Mouse (Mus musculus) midbrain, embryonic 11.5 days (tissue): ENCODE measurements around the gene Ptx4. TPM values are rescaled to one million over a fixed set of nuclear protein-coding genes. Genes with fewer than 3 reads are reported as not detected.

Experiments used
- ATAC-seq: fragments of 200-750 bp; cut with Nextera tagmentation; 2 replicates; pipeline ENCODE4 v1.8.0; 2017; ENCODE audit warnings: moderate TSS enrichment, moderate library complexity; ENCODE audit not compliant: low FRiP score
- DNase-seq: peaks from one replicate; pipeline ENCODE4 v3.0.0; 2015; ENCODE audit warnings: low spot score; ENCODE audit errors: missing footprints
- H3K27ac ChIP-seq: fragments of 300-500 bp; sonication (generic); 2 replicates; pipeline ENCODE4 v1.5.1; 2014; ENCODE audit warnings: low read depth, low read length
- H3K27me3 ChIP-seq: fragments of 300-500 bp; sonication (generic); 2 replicates; pipeline ENCODE4 v1.6.1; 2014; ENCODE audit warnings: mild to moderate bottlenecking, low read length, moderate library complexity, mixed read lengths; ENCODE audit not compliant: control insufficient read depth, insufficient read depth
- H3K36me3 ChIP-seq: fragments of 300-500 bp; sonication (generic); 2 replicates; pipeline ENCODE4 v1.6.1; 2014; ENCODE audit warnings: mild to moderate bottlenecking, low read length, moderate library complexity, mixed read lengths; ENCODE audit not compliant: control insufficient read depth, insufficient read depth
- H3K4me1 ChIP-seq: fragments of 300-500 bp; sonication (generic); 2 replicates; pipeline ENCODE4 v1.6.1; 2014; ENCODE audit warnings: low read length; ENCODE audit not compliant: control insufficient read depth, insufficient read depth
- H3K4me2 ChIP-seq: fragments of 300-500 bp; sonication (generic); 2 replicates; pipeline ENCODE4 v1.6.1; 2014; ENCODE audit warnings: mild to moderate bottlenecking, moderate library complexity
- H3K4me3 ChIP-seq: fragments of 300-500 bp; sonication (generic); 2 replicates; pipeline ENCODE4 v1.5.1; 2014; ENCODE audit warnings: low read depth, low read length
- H3K9ac ChIP-seq: fragments of 300-500 bp; sonication (generic); 2 replicates; pipeline ENCODE4 v1.6.1; 2014; ENCODE audit warnings: low read length
- H3K9me3 ChIP-seq: fragments of 300-500 bp; sonication (generic); 2 replicates; pipeline ENCODE4 v1.6.1; 2016; ENCODE audit warnings: low read length; ENCODE audit not compliant: control insufficient read depth
- WGBS: fragments of 180-500 bp; shearing (Covaris S2); extraction: QIAGEN DNeasy Blood & Tissue Kit; methylation state at CpG from one replicate; pipeline ENCODE4 v1.1.7; 2014; 5-methylcytosine and 5-hydroxymethylcytosine counted together
- polyA plus RNA-seq: library from polyadenylated mRNA; unstranded; fragments of >200 nt; fragmentation: Nextera tagmentation; extraction: Ambion mirVana; gene quantifications from 2 replicates; pipeline ENCODE4 v1.2.1, GENCODE M21; 2014

Ptx4 gene
- polyA plus RNA-seq, 1 experiment from 2014 or later: not detected

DNA sequence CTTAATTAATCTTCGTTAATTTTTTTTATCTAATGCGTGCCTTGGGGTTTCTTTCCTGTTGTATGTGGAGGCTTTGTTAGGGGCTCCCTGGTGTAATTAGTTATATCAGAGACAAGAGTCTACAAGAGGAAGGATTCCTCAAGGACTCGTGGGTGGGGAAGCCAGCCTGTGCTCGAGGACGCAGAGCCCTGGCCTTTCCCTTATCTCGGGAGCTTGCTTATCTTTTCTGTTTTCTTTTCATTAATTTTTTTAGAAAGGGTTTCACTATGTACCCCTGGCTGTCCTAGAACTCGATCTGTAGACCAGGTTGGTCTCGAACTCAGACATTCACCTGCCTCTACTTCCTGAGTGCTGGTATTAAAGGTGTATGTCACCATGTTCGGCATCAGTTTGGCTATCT is 7.1 kb downstream of the Ptx4 start:
- Histone ChIP-seq H3K9ac (no peak overlapping the region), H3K4me1 (no peaks in the 10 kb centered on the region), H3K36me3 (no peaks in the 10 kb centered on the region), H3K9me3 (no peaks in the 10 kb centered on the region), H3K4me2 (no peak overlapping the region), H3K4me3 (no peak overlapping the region), H3K27ac (no peak overlapping the region), H3K27me3 (no peaks in the 10 kb centered on the region)
- DNase-seq (peak; percentile 53), ATAC-seq (no peak)
- WGBS: 84% methylated on average over 9 of the region's 9 CpGs

- Histone ChIP-seq H3K4me1 (peaks cover 8% of the 10 kb centered on the region), H3K36me3 (no peaks in the 10 kb centered on the region), H3K27ac (no peak overlapping the region), H3K4me2 (no peak overlapping the region), H3K27me3 (no peaks in the 10 kb centered on the region), H3K9me3 (no peaks in the 10 kb centered on the region), H3K9ac (no peak overlapping the region), H3K4me3 (no peak overlapping the region)
- 96% methylated on average over 1 of the region's 1 CpGs for WGBS
- DNase-seq (peak; percentile 73), ATAC-seq (no peak)
Observed at GRCm38 (mm10) chr17:25130060-25130459, 9.5 kb downstream of the Ptx4 start.

DNA sequence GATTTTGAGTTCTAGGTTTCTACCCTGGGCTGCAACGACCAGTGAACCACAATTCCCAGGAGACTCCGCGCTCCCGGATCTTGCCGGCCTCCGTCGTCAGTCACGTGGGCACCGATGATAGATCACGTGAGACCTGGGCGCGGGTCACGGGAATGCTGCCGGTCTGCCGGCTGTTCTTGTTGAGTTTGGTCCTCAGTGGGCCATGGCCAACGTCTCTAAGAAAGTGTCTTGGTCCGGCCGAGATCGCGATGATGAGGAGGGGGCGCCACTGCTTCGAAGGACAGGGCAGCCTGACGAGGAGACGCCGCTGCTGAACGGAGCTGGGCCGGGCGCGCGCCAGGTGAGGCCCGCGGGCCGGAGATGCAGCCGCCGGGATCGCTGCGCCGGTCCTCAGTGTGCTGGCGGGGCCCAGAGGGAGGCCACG is 12.7 kb downstream of the Ptx4 start, which contains the start of gene Clcn7:
TSS of gene Clcn7 (plus strand) at position 117 of the 424 bp plus-strand sequence.
- WGBS: under 1% methylated on average over 40 of the region's 40 CpGs
- ATAC-seq (peak; percentile 96), DNase-seq (peak; percentile 98)
- Histone ChIP-seq H3K4me3 (peak within 1 kb of the TSS; percentile 73), H3K27ac (no peak within 1 kb of the TSS; the same call in 1 of the 2 replicates), H3K36me3 (no peaks in the 10 kb centered on the region), H3K27me3 (no peaks in the 10 kb centered on the region), H3K4me1 (peaks cover 8% of the 10 kb centered on the region), H3K9ac (peak within 1 kb of the TSS; percentile 75), H3K4me2 (peak within 1 kb of the TSS; percentile 82), H3K9me3 (no peaks in the 10 kb centered on the region)

DNA sequence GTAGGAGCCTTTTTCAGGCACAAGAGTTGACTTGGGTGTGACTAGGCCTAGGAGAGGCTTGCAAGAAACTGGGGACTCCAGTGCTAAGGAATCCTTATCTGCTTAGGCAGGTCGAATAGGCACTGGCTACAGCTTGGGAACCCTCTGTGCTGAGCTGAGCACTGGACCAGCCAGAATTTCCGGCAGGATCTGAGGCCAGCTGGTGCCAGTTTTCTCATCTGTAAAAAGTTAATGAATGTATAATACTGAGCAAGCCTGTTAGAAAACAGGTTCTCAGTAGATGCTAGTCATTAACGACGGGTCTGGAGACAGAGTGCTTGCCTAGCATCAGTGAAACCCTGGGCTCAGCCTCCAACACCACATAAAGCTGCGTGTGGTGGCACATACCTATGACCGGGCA is 15.1 kb downstream of the Ptx4 start:
- ATAC-seq (no peak), DNase-seq (no peak)
- WGBS: 88% methylated on average over 6 of the region's 6 CpGs
- peaks cover 8% of the 10 kb centered on the region for H3K4me1 ChIP-seq
- no peak overlapping the region for H3K9ac ChIP-seq
- no peak overlapping the region for H3K27ac ChIP-seq
- no peak overlapping the region for H3K4me3 ChIP-seq
- no peaks in the 10 kb centered on the region for H3K9me3 ChIP-seq
- no peaks in the 10 kb centered on the region for H3K27me3 ChIP-seq
- H3K36me3 ChIP-seq: no peaks in the 10 kb centered on the region
- H3K4me2 ChIP-seq: no peak overlapping the region

GRCm38 (mm10) chr17:25138803-25139202 is 18.2 kb downstream of the Ptx4 start:
- 94% methylated on average over 1 of the region's 1 CpGs for WGBS
- no peak for ATAC-seq
- H3K4me1 ChIP-seq: peaks cover 8% of the 10 kb centered on the region

DNA sequence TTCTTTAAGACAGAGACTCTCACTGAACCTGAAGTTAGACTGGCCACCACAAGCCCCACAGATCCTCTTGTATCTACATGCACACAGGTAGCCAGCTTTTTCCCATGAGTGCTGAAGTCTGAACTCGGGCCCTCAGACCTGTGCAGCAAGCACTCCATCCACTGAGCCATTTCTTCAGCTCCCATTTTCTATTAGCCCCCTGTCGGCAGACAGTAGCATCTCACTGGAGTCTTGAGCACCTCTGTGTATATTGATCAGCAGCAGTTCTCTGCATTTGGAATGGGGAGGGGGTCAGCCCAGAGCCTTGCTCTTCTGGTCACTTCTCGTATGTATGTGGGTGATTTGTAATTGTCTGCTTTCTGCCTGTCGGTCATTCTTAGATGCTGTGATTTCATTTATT is 19.4 kb downstream of the Ptx4 start:
- Histone ChIP-seq H3K9me3 (no peaks in the 10 kb centered on the region), H3K4me3 (no peak overlapping the region), H3K36me3 (no peaks in the 10 kb centered on the region), H3K4me1 (no peaks in the 10 kb centered on the region), H3K9ac (no peak overlapping the region), H3K27ac (no peak overlapping the region), H3K4me2 (no peak overlapping the region), H3K27me3 (no peaks in the 10 kb centered on the region)
- ATAC-seq (no peak), DNase-seq (no peak)
- whole genome bisulfite sequencing: 74% methylated on average over 4 of the region's 4 CpGs

More at GRCm38 (mm10) chr17:25138803-25139202, 18.2 kb downstream of the Ptx4 start:
- Histone ChIP-seq H3K9me3 (no peaks in the 10 kb centered on the region), H3K4me3 (no peak overlapping the region), H3K36me3 (no peaks in the 10 kb centered on the region), H3K27me3 (no peaks in the 10 kb centered on the region), H3K4me2 (no peak overlapping the region), H3K27ac (no peak overlapping the region), H3K9ac (no peak overlapping the region)
- no peak for DNase-seq

- no peak within 1 kb of the TSS for H3K9ac ChIP-seq
- no peak within 1 kb of the TSS for H3K4me3 ChIP-seq
- ATAC-seq (no peak), DNase-seq (no peak)
- no peaks in the 10 kb centered on the region for H3K9me3 ChIP-seq
- H3K4me1 ChIP-seq: no peaks in the 10 kb centered on the region
- H3K27ac ChIP-seq: no peak within 1 kb of the TSS
- 80% methylated on average over 1 of the region's 1 CpGs for WGBS
- H3K27me3 ChIP-seq: no peaks in the 10 kb centered on the region
- peaks cover 6% of the 10 kb centered on the region for H3K36me3 ChIP-seq
- no peak within 1 kb of the TSS for H3K4me2 ChIP-seq
Observed at GRCm38 (mm10) chr17:25162161-25162560, 41.6 kb downstream of the Ptx4 start, which contains the start of gene Ccdc154. Gene Ccdc154 (plus strand): TSS chr17:25162461.

GRCm38 (mm10) chr17:25163387-25163786 is 42.8 kb downstream of the Ptx4 start:
- peaks cover 6% of the 10 kb centered on the region for H3K36me3 ChIP-seq
- no peak for ATAC-seq
- no peaks in the 10 kb centered on the region for H3K4me1 ChIP-seq
- no peak overlapping the region for H3K9ac ChIP-seq
- H3K4me3 ChIP-seq: no peak overlapping the region
- no peak overlapping the region for H3K27ac ChIP-seq
- no peaks in the 10 kb centered on the region for H3K9me3 ChIP-seq
- DNase-seq: no peak
- H3K27me3 ChIP-seq: no peaks in the 10 kb centered on the region
- 83% methylated on average over 7 of the region's 7 CpGs for WGBS
- H3K4me2 ChIP-seq: no peak overlapping the region

GRCm38 (mm10) chr17:25164770-25165169 is 44.2 kb downstream of the Ptx4 start:
- no peak for DNase-seq
- Histone ChIP-seq H3K27me3 (no peaks in the 10 kb centered on the region), H3K4me3 (no peak overlapping the region), H3K9ac (no peak overlapping the region), H3K4me2 (no peak overlapping the region), H3K36me3 (peaks cover 3% of the 10 kb centered on the region), H3K4me1 (no peaks in the 10 kb centered on the region), H3K9me3 (no peaks in the 10 kb centered on the region), H3K27ac (no peak overlapping the region)
- no peak for ATAC-seq
- 86% methylated on average over 3 of the region's 3 CpGs for WGBS
